Mouse (Mus musculus): ENCODE results near the gene Gm29776. TPM values are rescaled to one million over a fixed set of nuclear protein-coding genes. Genes with fewer than 3 reads are reported as not detected.

Gene Gm29776
- total and polyA plus RNA-seq, 3 experiments, result not detected

GRCm38 (mm10) chr14:54646898-54647636, 51.6 kb downstream of the Gm29776 start:
- H3K79me2 ChIP-seq (replicated peaks; ENCODE audit: control insufficient read depth, extremely low read depth, insufficient read depth, poor library complexity, severe bottlenecking), result peaks cover 44% of the 10 kb centered on the region
- no peak for DNase-seq (ENCODE audit: extremely low read depth)
- H3K27ac ChIP-seq (ENCODE audit: insufficient read depth, low read depth), result no peak overlapping the region
- H3K9ac ChIP-seq (ENCODE audit: insufficient read depth, low read depth), result no peak overlapping the region
- peaks cover 88 to 94% of the 10 kb centered on the region in 2 experiments for H3K36me3 ChIP-seq (replicated peaks in 1 of 2; ENCODE audit: control insufficient read depth in 1 of 2, insufficient read depth in 1 of 2, low read length in 1 of 2)
- H3K27me3 ChIP-seq (replicated peaks), result no peaks in the 10 kb centered on the region
- no peaks in the 10 kb centered on the region for H3K9me3 ChIP-seq (replicated peaks; ENCODE audit: low read length)
- dilution Hi-C loops (cut with MboI; ENCODE audit: extremely low pct_ligation_motif_present, extremely low pct_unique_long_range_greater_than_20kb, low sequenced_read_pairs), result no loop called here
- no peak overlapping the region for H3K4me2 ChIP-seq (ENCODE audit: insufficient read depth, low read depth, poor library complexity, severe bottlenecking)
- TF ChIP-seq CTCF (conservative IDR thresholded peaks at IDR 0.05 in 1 of 2, IDR thresholded peaks at IDR 0.05 in 1 of 2; ENCODE audit: low read depth in 2 of 2, low read length in 2 of 2) (peak in 1 of 2 experiments; percentile 51; a peak in 2 of 4 replicates), JUN (IDR thresholded peaks at IDR 0.05; ENCODE audit: insufficient read depth, low read depth, low read length) (no peak)
- H3K4me3 ChIP-seq (replicated peaks in 1 of 3; ENCODE audit: low read depth in 2 of 3, low read length in 2 of 3, poor library complexity in 1 of 3), result no peak overlapping the region
- peaks cover 11 to 38% of the 10 kb centered on the region in 2 experiments for H3K4me1 ChIP-seq (ENCODE audit: control insufficient read depth in 1 of 2, insufficient read depth in 2 of 2)
- in situ Hi-C loops (cut with MboI; ENCODE audit: low pct_ligation_motif_present, low pct_unique_long_range_greater_than_20kb, low sequenced_read_pairs), result loop anchor here (5.0 to 25.0 kb wide), 2 partner anchors 415 to 585 kb away; no protein-coding TSS in a partner anchor

- dilution Hi-C loops (cut with MboI; ENCODE audit: extremely low pct_ligation_motif_present, extremely low pct_unique_long_range_greater_than_20kb, low sequenced_read_pairs), result no loop called here
- H3K4me3 ChIP-seq (replicated peaks in 1 of 3; ENCODE audit: low read depth in 2 of 3, low read length in 2 of 3, poor library complexity in 1 of 3), result no peak overlapping the region
Observed at GRCm38 (mm10) chr14:54646455-54646854, 52.2 kb downstream of the Gm29776 start.

GRCm38 (mm10) chr14:54644294-54644693, 54.3 kb downstream of the Gm29776 start:
- Histone ChIP-seq H3K4me3 (replicated peaks in 1 of 3; ENCODE audit: low read depth in 2 of 3, low read length in 2 of 3, poor library complexity in 1 of 3) (no peak overlapping the region), H3K9me3 (replicated peaks; ENCODE audit: low read length) (no peaks in the 10 kb centered on the region), H3K4me2 (ENCODE audit: insufficient read depth, low read depth, poor library complexity, severe bottlenecking) (no peak overlapping the region), H3K27me3 (replicated peaks) (no peaks in the 10 kb centered on the region), H3K79me2 (replicated peaks; ENCODE audit: control insufficient read depth, extremely low read depth, insufficient read depth, poor library complexity, severe bottlenecking) (peaks cover 20% of the 10 kb centered on the region), H3K36me3 (replicated peaks in 1 of 2; ENCODE audit: control insufficient read depth in 1 of 2, insufficient read depth in 1 of 2, low read length in 1 of 2) (peaks cover 66 to 96% of the 10 kb centered on the region in 2 experiments), H3K4me1 (ENCODE audit: control insufficient read depth in 1 of 2, insufficient read depth in 2 of 2) (peaks cover 5 to 27% of the 10 kb centered on the region in 2 experiments; a peak in 2 of 4 replicates), H3K27ac (ENCODE audit: insufficient read depth, low read depth) (no peak overlapping the region), H3K9ac (ENCODE audit: insufficient read depth, low read depth) (no peak overlapping the region)
- in situ Hi-C loops (cut with MboI; ENCODE audit: low pct_ligation_motif_present, low pct_unique_long_range_greater_than_20kb, low sequenced_read_pairs), result loop anchor here (25.0 kb wide), 1 partner anchor 582 kb away; no protein-coding TSS in a partner anchor
- DNase-seq (ENCODE audit: extremely low read depth), result no peak
- dilution Hi-C loops (cut with MboI; ENCODE audit: extremely low pct_ligation_motif_present, extremely low pct_unique_long_range_greater_than_20kb, low sequenced_read_pairs), result no loop called here
- TF ChIP-seq NRF1 (IDR thresholded peaks at IDR 0.05; ENCODE audit: low read depth, low read length) (no peak), CHD1 (IDR thresholded peaks at IDR 0.05; ENCODE audit: low read depth, low read length) (no peak), SMC3 (IDR thresholded peaks at IDR 0.05; ENCODE audit: low read depth, low read length) (no peak), TBP (conservative IDR thresholded peaks at IDR 0.05; ENCODE audit: low read depth, low read length) (no peak), TCF12 (IDR thresholded peaks at IDR 0.05; ENCODE audit: low read depth, low read length) (no peak), E2F4 (IDR thresholded peaks at IDR 0.05; ENCODE audit: insufficient replicate concordance, low read depth, low read length) (no peak), CTCF (conservative IDR thresholded peaks at IDR 0.05 in 1 of 2, IDR thresholded peaks at IDR 0.05 in 1 of 2; ENCODE audit: low read depth in 2 of 2, low read length in 2 of 2) (no peak), EP300 (IDR thresholded peaks at IDR 0.05; ENCODE audit: low read length) (no peak)

More at GRCm38 (mm10) chr14:54646455-54646854, 52.2 kb downstream of the Gm29776 start:
- DNase-seq (ENCODE audit: extremely low read depth), result no peak
- Histone ChIP-seq H3K27me3 (replicated peaks) (no peaks in the 10 kb centered on the region), H3K9me3 (replicated peaks; ENCODE audit: low read length) (no peaks in the 10 kb centered on the region), H3K79me2 (replicated peaks; ENCODE audit: control insufficient read depth, extremely low read depth, insufficient read depth, poor library complexity, severe bottlenecking) (peaks cover 39% of the 10 kb centered on the region), H3K9ac (ENCODE audit: insufficient read depth, low read depth) (no peak overlapping the region), H3K4me1 (ENCODE audit: control insufficient read depth in 1 of 2, insufficient read depth in 2 of 2) (peaks cover 7 to 37% of the 10 kb centered on the region in 2 experiments), H3K27ac (ENCODE audit: insufficient read depth, low read depth) (peak overlapping the region; percentile 13; the same call in 1 of the 2 replicates), H3K36me3 (replicated peaks in 1 of 2; ENCODE audit: control insufficient read depth in 1 of 2, insufficient read depth in 1 of 2, low read length in 1 of 2) (peaks cover 84 to 95% of the 10 kb centered on the region in 2 experiments), H3K4me2 (ENCODE audit: insufficient read depth, low read depth, poor library complexity, severe bottlenecking) (no peak overlapping the region)
- TF ChIP-seq RCOR1 (conservative IDR thresholded peaks at IDR 0.05; ENCODE audit: low read depth, low read length) (no peak), POLR2AphosphoS2 (IDR thresholded peaks at IDR 0.05; ENCODE audit: low read depth, low read length) (no peak), JUN (IDR thresholded peaks at IDR 0.05; ENCODE audit: insufficient read depth, low read depth, low read length) (no peak), E2F4 (IDR thresholded peaks at IDR 0.05; ENCODE audit: insufficient replicate concordance, low read depth, low read length) (no peak), MAFK (IDR thresholded peaks at IDR 0.05; ENCODE audit: insufficient replicate concordance, low read length) (no peak), ZNF384 (IDR thresholded peaks at IDR 0.05; ENCODE audit: low read depth, low read length) (no peak), USF2 (conservative IDR thresholded peaks at IDR 0.05; ENCODE audit: low read depth, low read length) (no peak), MAZ (IDR thresholded peaks at IDR 0.05; ENCODE audit: low read depth, low read length) (no peak), ZMIZ1 (IDR thresholded peaks at IDR 0.05; ENCODE audit: low read depth, low read length) (no peak), ZKSCAN1 (IDR thresholded peaks at IDR 0.05; ENCODE audit: borderline replicate concordance, low read depth, low read length) (no peak), NELFE (IDR thresholded peaks at IDR 0.05; ENCODE audit: low read depth, low read length) (no peak), TCF12 (IDR thresholded peaks at IDR 0.05; ENCODE audit: low read depth, low read length) (no peak), SIN3A (IDR thresholded peaks at IDR 0.05; ENCODE audit: low read length) (no peak), MYC (IDR thresholded peaks at IDR 0.05; ENCODE audit: low read depth, low read length) (no peak), TBP (conservative IDR thresholded peaks at IDR 0.05; ENCODE audit: low read depth, low read length) (no peak)
- in situ Hi-C loops (cut with MboI; ENCODE audit: low pct_ligation_motif_present, low pct_unique_long_range_greater_than_20kb, low sequenced_read_pairs), result loop anchor here (5.0 to 25.0 kb wide), 2 partner anchors 414 to 584 kb away; no protein-coding TSS in a partner anchor
